Mouse (Mus musculus) heart, embryonic 15.5 days (tissue): ENCODE results near the gene Coro2b. TPM values are rescaled to one million over a fixed set of nuclear protein-coding genes. Genes with fewer than 3 reads are reported as not detected.

Source experiments
- ATAC-seq: fragments of 200-750 bp; cut with Nextera tagmentation; replicated peaks from 2 replicates; pipeline ENCODE4 v1.8.0; 2017; ENCODE audit warnings: low read depth, moderate TSS enrichment; ENCODE audit not compliant: insufficient number of reproducible peaks, insufficient read depth, low FRiP score
- H3K27ac ChIP-seq: fragments of 300-500 bp; sonication (generic); 2 replicates; pipeline ENCODE4 v1.5.1; 2015; ENCODE audit warnings: mild to moderate bottlenecking, inconsistent platforms
- H3K27me3 ChIP-seq: fragments of 300-500 bp; sonication (generic); 2 replicates; pipeline ENCODE4 v1.6.1; 2015; ENCODE audit warnings: inconsistent platforms
- H3K36me3 ChIP-seq: fragments of 300-500 bp; sonication (generic); 2 replicates; pipeline ENCODE4 v1.6.1; 2015; ENCODE audit warnings: mild to moderate bottlenecking, inconsistent platforms
- H3K4me1 ChIP-seq: fragments of 300-500 bp; sonication (generic); replicated peaks from 2 replicates; pipeline ENCODE4 v1.6.1; 2015; ENCODE audit warnings: inconsistent platforms
- H3K4me2 ChIP-seq: fragments of 300-500 bp; sonication (generic); 2 replicates; pipeline ENCODE4 v1.6.1; 2015; ENCODE audit warnings: inconsistent platforms, mild to moderate bottlenecking, moderate library complexity
- H3K4me3 ChIP-seq: fragments of 300-500 bp; sonication (generic); 2 replicates; pipeline ENCODE4 v1.5.1; 2015; ENCODE audit warnings: mild to moderate bottlenecking, inconsistent platforms
- H3K9ac ChIP-seq: fragments of 300-500 bp; sonication (generic); 2 replicates; pipeline ENCODE4 v1.6.1; 2015; ENCODE audit warnings: mild to moderate bottlenecking, inconsistent platforms
- H3K9me3 ChIP-seq: fragments of 300-500 bp; sonication (generic); replicated peaks from 2 replicates; pipeline ENCODE4 v1.6.1; 2016; ENCODE audit warnings: inconsistent platforms
- WGBS: fragments of 180-500 bp; shearing (Covaris S2); methylation state at CpG from one replicate; pipeline ENCODE4 v1.1.7; 2015; ENCODE audit warnings: mixed read lengths; 5-methylcytosine and 5-hydroxymethylcytosine counted together
- polyA plus RNA-seq: library from polyadenylated mRNA; unstranded; fragments of >200 nt; fragmentation: Nextera tagmentation; extraction: Ambion mirVana; gene quantifications from 2 replicates; pipeline ENCODE4 v1.2.1, GENCODE M21; 2015

The Coro2b gene
- polyA plus RNA-seq, 1 experiment from 2014 or later, result 5.7 TPM

GRCm38 (mm10) chr9:62554606-62555005, 17.8 kb upstream of the Coro2b start:
- no peaks in the 10 kb centered on the region for H3K36me3 ChIP-seq
- WGBS, result 63% methylated on average over 3 of the region's 3 CpGs
- H3K9ac ChIP-seq, result no peak overlapping the region
- no peaks in the 10 kb centered on the region for H3K27me3 ChIP-seq
- no peaks in the 10 kb centered on the region for H3K9me3 ChIP-seq
- H3K4me3 ChIP-seq, result no peak overlapping the region
- ATAC-seq, result no peak
- H3K27ac ChIP-seq, result no peak overlapping the region
- H3K4me2 ChIP-seq, result no peak overlapping the region
- peaks cover 5% of the 10 kb centered on the region; the same call in 1 of the 2 replicates for H3K4me1 ChIP-seq

DNA sequence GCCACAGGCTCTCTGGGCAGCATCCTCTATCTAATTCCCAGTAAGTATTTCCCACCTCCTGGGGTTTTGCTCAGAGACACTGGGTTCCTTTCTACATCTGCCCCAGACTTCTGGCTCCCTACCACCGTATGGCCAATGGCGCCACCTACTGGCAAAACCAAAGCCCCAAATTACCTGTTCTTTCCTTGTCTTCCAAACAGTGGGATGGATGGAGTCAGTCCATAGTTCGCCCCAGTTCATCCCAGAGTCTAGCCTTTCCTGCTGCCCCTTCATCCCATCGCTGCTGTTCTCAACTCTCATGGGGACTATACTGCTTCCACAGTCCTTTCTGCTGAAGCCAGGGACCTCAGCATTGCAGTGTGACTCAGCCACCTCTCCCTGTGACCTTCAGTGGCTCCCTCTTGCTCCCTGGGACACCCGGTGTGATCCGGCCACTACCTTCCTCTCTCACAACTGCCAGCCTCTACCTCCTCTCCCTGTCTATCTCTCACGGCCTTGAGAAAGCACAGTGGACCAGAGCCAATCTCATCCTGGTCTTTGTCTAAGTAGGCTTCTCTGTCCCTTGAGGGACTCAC, 16.6 kb upstream of the Coro2b start:
- WGBS, result 22% methylated on average over 7 of the region's 7 CpGs
- Histone ChIP-seq H3K4me2 (no peak overlapping the region), H3K4me3 (no peak overlapping the region), H3K36me3 (no peaks in the 10 kb centered on the region), H3K4me1 (peaks cover 3% of the 10 kb centered on the region; the same call in 1 of the 2 replicates), H3K27me3 (no peaks in the 10 kb centered on the region), H3K9me3 (no peaks in the 10 kb centered on the region), H3K9ac (no peak overlapping the region), H3K27ac (no peak overlapping the region)
- no peak for ATAC-seq

DNA sequence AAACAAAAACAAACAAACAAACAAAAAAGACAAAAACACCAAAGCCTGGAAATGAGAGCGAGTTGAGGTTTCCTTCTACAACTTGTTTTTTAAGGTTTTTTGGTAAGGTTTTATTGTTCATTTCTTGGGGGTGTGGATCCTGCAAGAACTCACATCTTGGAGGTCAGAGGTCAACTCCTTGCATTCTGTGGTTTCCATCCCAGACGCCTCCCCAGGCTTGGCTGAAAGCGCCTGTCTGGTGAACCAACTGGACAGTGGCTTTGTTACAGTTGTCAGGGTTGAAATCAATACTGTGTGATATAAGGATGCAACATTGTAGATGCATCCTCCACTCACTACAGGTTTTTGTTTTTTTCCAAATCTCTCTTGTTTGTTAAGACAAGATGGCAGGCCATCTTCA, 14.7 kb upstream of the Coro2b start:
- H3K27ac ChIP-seq, result no peak overlapping the region
- ATAC-seq, result no peak
- H3K9me3 ChIP-seq, result no peaks in the 10 kb centered on the region
- H3K4me3 ChIP-seq, result no peak overlapping the region
- no peaks in the 10 kb centered on the region for H3K36me3 ChIP-seq
- 86% methylated on average over 3 of the region's 3 CpGs for WGBS
- H3K9ac ChIP-seq, result no peak overlapping the region
- H3K27me3 ChIP-seq, result no peaks in the 10 kb centered on the region
- H3K4me2 ChIP-seq, result no peak overlapping the region
- H3K4me1 ChIP-seq, result peaks cover 3% of the 10 kb centered on the region; the same call in 1 of the 2 replicates

- H3K4me2 ChIP-seq, result no peak overlapping the region
- H3K9me3 ChIP-seq, result no peaks in the 10 kb centered on the region
- H3K4me3 ChIP-seq, result no peak overlapping the region
- peaks cover 3% of the 10 kb centered on the region; the same call in 1 of the 2 replicates for H3K4me1 ChIP-seq
- no peaks in the 10 kb centered on the region for H3K36me3 ChIP-seq
- 37% methylated on average over 11 of the region's 11 CpGs for WGBS
- no peaks in the 10 kb centered on the region for H3K27me3 ChIP-seq
- no peak overlapping the region for H3K9ac ChIP-seq
- no peak for ATAC-seq
- H3K27ac ChIP-seq, result no peak overlapping the region
Measured at GRCm38 (mm10) chr9:62550661-62551093, 13.8 kb upstream of the Coro2b start.

DNA sequence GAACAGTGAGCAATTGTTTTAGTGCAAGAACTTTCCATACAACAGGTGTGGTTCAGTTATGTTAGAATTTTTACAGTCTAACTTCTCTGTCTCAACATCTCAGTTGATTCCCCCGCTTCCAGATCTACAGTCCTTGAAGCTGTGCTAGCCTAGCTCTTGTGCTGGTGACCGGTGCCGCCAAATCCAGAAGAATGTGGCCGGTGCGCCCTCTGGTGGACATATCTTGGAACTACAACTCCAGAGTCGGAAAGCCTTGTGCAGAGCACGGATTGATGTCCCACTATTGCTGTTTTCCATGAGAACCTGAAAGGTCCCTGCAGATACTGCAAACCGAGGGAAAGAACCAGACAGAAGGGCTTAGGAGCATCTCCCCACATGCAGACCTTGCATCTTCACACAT, 13.0 kb upstream of the Coro2b start:
- no peaks in the 10 kb centered on the region for H3K9me3 ChIP-seq
- H3K36me3 ChIP-seq, result no peaks in the 10 kb centered on the region
- WGBS, result 4% methylated on average over 8 of the region's 8 CpGs
- ATAC-seq, result no peak
- no peak overlapping the region for H3K27ac ChIP-seq
- peaks cover 5% of the 10 kb centered on the region; the same call in 1 of the 2 replicates for H3K27me3 ChIP-seq
- H3K4me2 ChIP-seq, result no peak overlapping the region
- H3K4me1 ChIP-seq, result peaks cover 3% of the 10 kb centered on the region; the same call in 1 of the 2 replicates
- H3K4me3 ChIP-seq, result no peak overlapping the region
- no peak overlapping the region for H3K9ac ChIP-seq

- Histone ChIP-seq H3K9me3 (no peaks in the 10 kb centered on the region), H3K27ac (no peak overlapping the region), H3K4me2 (no peak overlapping the region), H3K27me3 (peaks cover 5% of the 10 kb centered on the region; the same call in 1 of the 2 replicates), H3K4me3 (no peak overlapping the region), H3K4me1 (peaks cover 3% of the 10 kb centered on the region; the same call in 1 of the 2 replicates), H3K9ac (no peak overlapping the region), H3K36me3 (no peaks in the 10 kb centered on the region)
- WGBS, result 46% methylated on average over 3 of the region's 3 CpGs
- no peak for ATAC-seq
Measured at GRCm38 (mm10) chr9:62547476-62547875, 10.6 kb upstream of the Coro2b start.

GRCm38 (mm10) chr9:62544856-62545255, 8.0 kb upstream of the Coro2b start:
- WGBS, result 65% methylated on average over 10 of the region's 10 CpGs
- H3K27ac ChIP-seq, result no peak overlapping the region
- H3K4me3 ChIP-seq, result no peak overlapping the region
- H3K9ac ChIP-seq, result no peak overlapping the region
- no peaks in the 10 kb centered on the region for H3K9me3 ChIP-seq
- H3K4me2 ChIP-seq, result no peak overlapping the region
- H3K4me1 ChIP-seq, result no peaks in the 10 kb centered on the region; the same call in 1 of the 2 replicates
- H3K36me3 ChIP-seq, result no peaks in the 10 kb centered on the region
- ATAC-seq, result no peak
- peaks cover 5% of the 10 kb centered on the region; the same call in 1 of the 2 replicates for H3K27me3 ChIP-seq

DNA sequence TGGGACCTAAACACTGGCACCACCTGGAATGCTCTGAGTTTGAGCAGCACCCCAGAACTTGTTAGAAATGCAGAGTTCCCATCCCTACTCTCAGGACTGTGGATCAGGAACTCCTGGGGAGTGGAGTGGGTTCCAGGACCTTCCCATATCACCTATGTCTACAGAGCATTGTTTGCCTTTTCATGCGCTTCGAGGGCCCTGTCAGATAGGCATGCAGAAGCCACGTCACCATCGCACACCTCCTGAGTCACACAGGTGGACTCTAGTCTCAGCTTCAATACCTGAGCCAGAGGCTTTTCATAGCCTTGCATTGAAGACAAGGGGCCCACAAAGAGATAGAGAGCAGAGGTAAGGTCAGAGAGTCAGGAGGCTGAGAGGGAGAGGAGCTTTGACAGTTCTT, 7.0 kb upstream of the Coro2b start:
- Histone ChIP-seq H3K27ac (no peak overlapping the region), H3K9me3 (no peaks in the 10 kb centered on the region), H3K36me3 (no peaks in the 10 kb centered on the region), H3K27me3 (peaks cover 5% of the 10 kb centered on the region; the same call in 1 of the 2 replicates), H3K9ac (no peak overlapping the region), H3K4me1 (no peaks in the 10 kb centered on the region; the same call in 1 of the 2 replicates), H3K4me2 (no peak overlapping the region), H3K4me3 (no peak overlapping the region)
- 86% methylated on average over 4 of the region's 4 CpGs for WGBS
- no peak for ATAC-seq

DNA sequence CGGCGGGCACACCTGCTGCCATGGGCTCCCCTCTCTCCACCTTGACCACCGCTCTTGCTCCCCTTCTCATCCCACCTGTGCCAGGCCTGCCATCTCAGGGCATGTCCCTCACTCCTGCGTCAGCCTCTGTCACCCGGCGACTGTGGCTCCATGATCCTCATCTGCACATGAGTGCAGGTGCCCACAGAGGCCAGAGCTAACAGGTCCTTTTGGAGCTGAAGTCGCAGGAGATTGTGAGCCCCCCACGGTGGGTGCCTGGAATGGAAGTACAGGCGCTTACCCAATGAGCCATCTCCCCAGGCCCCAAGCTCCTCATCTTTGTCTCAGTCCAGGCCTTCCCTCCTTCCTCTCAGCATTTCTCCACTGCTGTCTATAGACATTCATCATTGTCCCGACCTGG, 4.8 kb upstream of the Coro2b start:
- Histone ChIP-seq H3K27ac (no peak overlapping the region), H3K9me3 (no peaks in the 10 kb centered on the region), H3K27me3 (peaks cover 5% of the 10 kb centered on the region; the same call in 1 of the 2 replicates), H3K4me1 (peaks cover 6% of the 10 kb centered on the region), H3K4me2 (no peak overlapping the region), H3K36me3 (no peaks in the 10 kb centered on the region), H3K4me3 (no peak overlapping the region), H3K9ac (no peak overlapping the region)
- 67% methylated on average over 10 of the region's 10 CpGs for WGBS
- ATAC-seq, result no peak

DNA sequence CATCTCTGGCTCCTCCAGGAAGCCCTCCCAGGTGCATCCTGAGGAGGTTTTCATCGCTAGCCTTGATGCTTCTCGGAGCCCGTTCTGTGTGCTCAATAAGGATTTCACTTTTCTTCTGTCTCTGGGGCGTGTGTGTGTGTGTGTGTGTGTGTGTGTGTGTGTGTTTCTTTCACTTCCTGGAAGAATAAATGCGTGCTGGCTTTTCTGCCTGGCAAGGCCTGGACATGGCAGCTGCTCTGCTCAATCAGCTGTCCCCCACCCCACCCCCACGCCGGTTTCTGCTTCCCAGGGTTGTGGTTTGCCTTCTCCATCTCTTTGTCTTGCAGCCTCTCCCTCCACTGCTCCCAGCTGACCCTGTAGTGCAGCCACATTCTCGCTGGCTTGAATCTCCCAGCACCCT, 4.3 kb upstream of the Coro2b start:
- H3K4me1 ChIP-seq, result peaks cover 11% of the 10 kb centered on the region
- H3K4me3 ChIP-seq, result no peak overlapping the region
- ATAC-seq, result no peak
- H3K9ac ChIP-seq, result no peak overlapping the region
- WGBS, result 59% methylated on average over 7 of the region's 8 CpGs
- H3K9me3 ChIP-seq, result no peaks in the 10 kb centered on the region
- no peaks in the 10 kb centered on the region for H3K36me3 ChIP-seq
- no peak overlapping the region for H3K4me2 ChIP-seq
- no peak overlapping the region for H3K27ac ChIP-seq
- H3K27me3 ChIP-seq, result peaks cover 5% of the 10 kb centered on the region; the same call in 1 of the 2 replicates

DNA sequence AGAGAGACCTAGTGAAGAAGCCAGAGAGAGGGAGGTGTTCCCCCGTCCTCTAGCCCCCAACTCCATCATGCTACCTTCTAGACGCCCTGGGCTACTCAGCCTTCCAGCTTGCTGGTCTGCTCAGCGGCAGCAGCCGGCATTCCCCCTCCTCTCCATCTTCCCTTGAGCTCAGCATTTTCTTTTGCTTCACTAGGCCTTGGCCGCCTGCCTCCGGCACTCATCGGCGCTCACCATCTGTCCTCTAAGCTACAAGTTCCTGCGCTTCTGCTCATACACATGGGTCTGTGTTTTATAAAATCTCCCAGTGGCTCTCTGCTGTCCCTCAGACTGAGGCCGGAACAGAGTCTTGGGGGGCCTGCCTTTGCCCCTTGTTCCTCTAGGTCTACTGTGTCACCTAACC, 3.9 kb upstream of the Coro2b start:
- no peak for ATAC-seq
- no peak overlapping the region for H3K27ac ChIP-seq
- 57% methylated on average over 10 of the region's 10 CpGs for WGBS

DNA sequence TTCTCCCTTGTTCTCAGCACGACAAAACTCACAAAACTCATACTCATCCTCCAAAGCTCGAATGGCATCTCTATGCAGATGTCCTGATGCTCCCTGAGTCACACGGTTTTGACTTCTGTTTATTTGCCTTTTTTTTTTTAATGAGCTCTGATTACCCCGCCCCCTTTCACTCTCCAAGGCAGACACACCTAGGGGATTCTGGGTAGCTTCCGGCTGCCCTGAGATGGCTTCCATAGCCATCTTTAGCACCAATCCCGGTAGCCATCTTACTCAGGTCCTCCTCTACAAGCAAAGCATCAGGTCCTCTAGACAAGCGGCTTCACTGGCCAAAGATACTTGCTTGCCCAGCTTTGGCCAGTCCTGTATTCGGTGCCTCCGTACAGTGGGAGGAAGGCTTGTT, 3.3 kb upstream of the Coro2b start:
- Histone ChIP-seq H3K27ac (no peak overlapping the region), H3K9ac (no peak overlapping the region), H3K36me3 (no peaks in the 10 kb centered on the region), H3K9me3 (no peaks in the 10 kb centered on the region), H3K4me3 (no peak overlapping the region), H3K4me2 (no peak overlapping the region), H3K4me1 (peaks cover 18% of the 10 kb centered on the region), H3K27me3 (peaks cover 8% of the 10 kb centered on the region)
- 78% methylated on average over 9 of the region's 9 CpGs for WGBS
- ATAC-seq, result no peak

More for the DNA sequence above, 3.9 kb upstream of the Coro2b start:
- Histone ChIP-seq H3K4me1 (peaks cover 15% of the 10 kb centered on the region), H3K27me3 (peaks cover 5% of the 10 kb centered on the region), H3K36me3 (no peaks in the 10 kb centered on the region), H3K9ac (no peak overlapping the region), H3K4me3 (no peak overlapping the region), H3K9me3 (no peaks in the 10 kb centered on the region), H3K4me2 (no peak overlapping the region)
